In genomic region chr7:115889926-115890325, GRCm38 (mm10) we compare ENCODE assay signal across 11 mouse cellular contexts.
DNase-seq lines count a peak whose midpoint lies in the region; ATAC-seq and TF ChIP-seq lines count a peak whose summit lies in the region.
"Had no signal": no experiment of that assay in that cellular context is flagged by ENCODE, and none has a peak within 500 bp of the region (broad histone marks: within the 10 kb centered on the region; RNA-seq: fewer than 3 reads in every experiment).

No protein-coding gene starts in this region.

- no peaks in the 10 kb centered on the region for H3K36me3 ChIP-seq in hindbrain, embryonic 15.5 days
- H3K36me3 ChIP-seq in hindbrain, embryonic 13.5 days = no peaks in the 10 kb centered on the region
- H3K36me3 ChIP-seq in limb, embryonic 10.5 days = no peaks in the 10 kb centered on the region
- no peaks in the 10 kb centered on the region for H3K36me3 ChIP-seq in kidney, embryonic 14.5 days (ENCODE audit: control insufficient read depth, insufficient read depth, low read length)

- ATAC-seq in hindbrain, embryonic 15.5 days (ENCODE audit: low FRiP score, low read depth) = peak; percentile 19; the same call in 1 of the 2 replicates
- no peak for ATAC-seq in hindbrain, embryonic 13.5 days (ENCODE audit: low FRiP score)
- no peak for ATAC-seq in kidney, embryonic 14.5 days (ENCODE audit: low FRiP score, low TSS enrichment)

- H3K4me2 ChIP-seq in hindbrain, embryonic 15.5 days = no peak overlapping the region
- H3K4me2 ChIP-seq in hindbrain, embryonic 13.5 days = no peak overlapping the region
- no peak overlapping the region for H3K4me2 ChIP-seq in kidney, embryonic 14.5 days (replicated peaks; ENCODE audit: low read depth, low read length)

- no peak for TF ChIP-seq CTCF in brain, embryonic 14.5 days (IDR thresholded peaks at IDR 0.05; ENCODE audit: borderline replicate concordance, extremely low read depth, insufficient read depth, insufficient read length)

- H3K4me3 ChIP-seq in hindbrain, embryonic 15.5 days = no peak overlapping the region
- H3K4me3 ChIP-seq in hindbrain, embryonic 13.5 days = no peak overlapping the region
- no peak overlapping the region for H3K4me3 ChIP-seq in limb, embryonic 10.5 days
- H3K4me3 ChIP-seq in kidney, embryonic 14.5 days (ENCODE audit: low read length) = no peak overlapping the region

- no peak for TF ChIP-seq POLR2A in brain, embryonic 14.5 days (IDR thresholded peaks at IDR 0.05; ENCODE audit: borderline replicate concordance, extremely low read depth, insufficient read depth, insufficient read length, poor library complexity, severe bottlenecking)

- no peaks in the 10 kb centered on the region; the same call in 1 of the 2 replicates for H3K27me3 ChIP-seq in hindbrain, embryonic 15.5 days
- peaks cover 8% of the 10 kb centered on the region; the same call in 1 of the 2 replicates for H3K27me3 ChIP-seq in hindbrain, embryonic 13.5 days
- peaks cover 71% of the 10 kb centered on the region for H3K27me3 ChIP-seq in limb, embryonic 10.5 days (ENCODE audit: low read depth, poor library complexity, severe bottlenecking)
- no peaks in the 10 kb centered on the region for H3K27me3 ChIP-seq in kidney, embryonic 14.5 days (ENCODE audit: control insufficient read depth, insufficient read depth, low read length)

- H3K9ac ChIP-seq in hindbrain, embryonic 15.5 days = no peak overlapping the region
- no peak overlapping the region for H3K9ac ChIP-seq in hindbrain, embryonic 13.5 days
- H3K9ac ChIP-seq in kidney, embryonic 14.5 days (ENCODE audit: low read depth, low read length) = no peak overlapping the region

- WGBS in hindbrain, embryonic 15.5 days = 63% methylated on average over 7 of the region's 7 CpGs
- 73% methylated on average over 7 of the region's 7 CpGs for WGBS in hindbrain, embryonic 13.5 days
- 32% methylated on average over 7 of the region's 7 CpGs for WGBS in limb, embryonic 10.5 days
- WGBS in kidney, embryonic 14.5 days = 93% methylated on average over 7 of the region's 7 CpGs

- no peaks in the 10 kb centered on the region for H3K9me3 ChIP-seq in hindbrain, embryonic 15.5 days
- H3K9me3 ChIP-seq in hindbrain, embryonic 13.5 days = no peaks in the 10 kb centered on the region
- no peaks in the 10 kb centered on the region for H3K9me3 ChIP-seq in limb, embryonic 10.5 days (replicated peaks)
- H3K9me3 ChIP-seq in kidney, embryonic 14.5 days (ENCODE audit: control insufficient read depth, low read length) = no peaks in the 10 kb centered on the region

- peak; percentile 36 for DNase-seq in adrenal gland, postnatal 10 days
- DNase-seq in adrenal gland, adult 8-10 months = no peak
- DNase-seq in brain, embryonic 14.5 days (ENCODE audit: low read depth) = peak; percentile 83
- DNase-seq in limb, embryonic 10.5 days (ENCODE audit: low spot score) = peak; percentile 59
- no peak for DNase-seq in thymus, postnatal 14 days
- DNase-seq: cerebellum, adult 11-12 months; gastrocnemius, postnatal 25 days; layer of hippocampus, postnatal 36 days had no signal

- no peaks in the 10 kb centered on the region for H3K4me1 ChIP-seq in hindbrain, embryonic 15.5 days (replicated peaks)
- no peaks in the 10 kb centered on the region for H3K4me1 ChIP-seq in hindbrain, embryonic 13.5 days (replicated peaks)
- peaks cover 29% of the 10 kb centered on the region for H3K4me1 ChIP-seq in limb, embryonic 10.5 days
- no peaks in the 10 kb centered on the region for H3K4me1 ChIP-seq in kidney, embryonic 14.5 days (ENCODE audit: control insufficient read depth, insufficient read depth, low read length)

- no peak overlapping the region for H3K27ac ChIP-seq in hindbrain, embryonic 15.5 days (replicated peaks)
- H3K27ac ChIP-seq in hindbrain, embryonic 13.5 days = no peak overlapping the region
- no peak overlapping the region for H3K27ac ChIP-seq in limb, embryonic 10.5 days
- no peak overlapping the region for H3K27ac ChIP-seq in kidney, embryonic 14.5 days (ENCODE audit: low read depth, low read length)

Comparison
In these comparisons a context has a peak if more than half of its experiments do, and no peak if none do; other contexts are left out.
1. DNase-seq: peak in adrenal gland, postnatal 10 days (single experiment), brain, embryonic 14.5 days (single experiment) and limb, embryonic 10.5 days (single experiment); none in adrenal gland, adult 8-10 months (single experiment) and thymus, postnatal 14 days (single experiment).